Mouse (Mus musculus) liver, embryonic 12.5 days (tissue): Measurements from ENCODE around the gene Smyd4. TPM values are rescaled to one million over a fixed set of nuclear protein-coding genes. Genes with fewer than 3 reads are reported as not detected.

Source experiments
- ATAC-seq: fragments of 200-750 bp; cut with Nextera tagmentation; 2 replicates; pipeline ENCODE4 v1.8.0; 2017; ENCODE audit warnings: moderate number of reproducible peaks, mild to moderate bottlenecking, moderate library complexity
- H3K27ac ChIP-seq: fragments of 300-500 bp; sonication (generic); 2 replicates; pipeline ENCODE4 v1.5.1; 2016; ENCODE audit warnings: mild to moderate bottlenecking
- H3K27me3 ChIP-seq: fragments of 300-500 bp; sonication (generic); replicated peaks from 2 replicates; pipeline ENCODE4 v1.6.1; 2016; ENCODE audit warnings: mild to moderate bottlenecking, moderate library complexity
- H3K36me3 ChIP-seq: fragments of 300-500 bp; sonication (generic); 2 replicates; pipeline ENCODE4 v1.6.1; 2016; ENCODE audit warnings: mild to moderate bottlenecking, moderate library complexity
- H3K4me1 ChIP-seq: fragments of 300-500 bp; sonication (generic); 2 replicates; pipeline ENCODE4 v1.6.1; 2016
- H3K4me2 ChIP-seq: fragments of 300-500 bp; sonication (generic); 2 replicates; pipeline ENCODE4 v1.6.1; 2016; ENCODE audit warnings: mild to moderate bottlenecking, moderate library complexity
- H3K4me3 ChIP-seq: fragments of 300-500 bp; sonication (generic); 2 replicates; pipeline ENCODE4 v1.5.1; 2016; ENCODE audit warnings: mild to moderate bottlenecking, moderate library complexity
- H3K9ac ChIP-seq: fragments of 300-500 bp; sonication (generic); 2 replicates; pipeline ENCODE4 v1.6.1; 2016; ENCODE audit warnings: mild to moderate bottlenecking, moderate library complexity
- H3K9me3 ChIP-seq: fragments of 300-500 bp; sonication (generic); replicated peaks from 2 replicates; pipeline ENCODE4 v1.6.1; 2016; ENCODE audit warnings: mild to moderate bottlenecking, moderate library complexity
- WGBS: fragments of 180-500 bp; shearing (Covaris S2); methylation state at CpG from one replicate; pipeline ENCODE4 v1.1.7; 2016; ENCODE audit not compliant: insufficient replicate concordance; 5-methylcytosine and 5-hydroxymethylcytosine counted together
- polyA plus RNA-seq: library from polyadenylated mRNA; unstranded; fragments of >200 nt; fragmentation: Nextera tagmentation; extraction: Ambion mirVana; gene quantifications from 2 replicates; pipeline ENCODE4 v1.2.1, GENCODE M21; 2016

The Smyd4 gene
- polyA plus RNA-seq, 1 experiment from 2014 or later: 8.6 TPM

GRCm38 (mm10) chr11:75441034-75441433 is 92.8 kb downstream of the Smyd4 start:
- no peak overlapping the region for H3K9ac ChIP-seq
- H3K27ac ChIP-seq: peak overlapping the region; percentile 47; the same call in 1 of the 2 replicates
- H3K4me2 ChIP-seq: no peak overlapping the region
- H3K9me3 ChIP-seq: no peaks in the 10 kb centered on the region
- H3K27me3 ChIP-seq: no peaks in the 10 kb centered on the region
- peaks cover 69% of the 10 kb centered on the region for H3K36me3 ChIP-seq
- WGBS: 82% methylated on average over 7 of the region's 7 CpGs
- H3K4me3 ChIP-seq: no peak overlapping the region
- no peak for ATAC-seq
- peaks cover 26% of the 10 kb centered on the region for H3K4me1 ChIP-seq

- Histone ChIP-seq H3K27me3 (no peaks in the 10 kb centered on the region), H3K9me3 (no peaks in the 10 kb centered on the region), H3K27ac (peak overlapping the region; percentile 47; the same call in 1 of the 2 replicates), H3K9ac (no peak overlapping the region), H3K36me3 (peaks cover 69% of the 10 kb centered on the region), H3K4me3 (no peak overlapping the region), H3K4me1 (peaks cover 26% of the 10 kb centered on the region), H3K4me2 (no peak overlapping the region)
- 92% methylated on average over 16 of the region's 16 CpGs for WGBS
- no peak for ATAC-seq
Observed at GRCm38 (mm10) chr11:75441601-75442000, 93.4 kb downstream of the Smyd4 start.

DNA sequence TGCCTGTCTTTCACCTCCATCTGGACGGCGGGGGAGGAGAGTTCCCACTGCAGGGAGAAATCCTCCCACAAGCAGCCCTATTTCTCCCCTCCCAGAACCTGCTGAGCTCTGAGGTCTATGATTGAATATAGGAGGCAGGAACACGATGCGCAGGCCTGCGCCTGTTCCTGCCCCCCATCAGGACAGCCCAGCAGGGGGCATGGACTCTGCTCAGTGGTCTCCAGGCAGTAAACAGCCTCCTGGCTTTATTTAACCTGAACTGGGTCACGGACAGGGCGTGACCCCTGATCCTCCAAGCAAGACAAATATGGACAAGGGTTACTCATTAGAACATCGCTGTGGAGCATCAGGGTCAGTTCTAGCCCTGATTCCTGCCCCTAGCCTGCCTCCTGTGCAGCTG is 95.5 kb downstream of the Smyd4 start:
- H3K4me1 ChIP-seq: peaks cover 44% of the 10 kb centered on the region
- H3K36me3 ChIP-seq: peaks cover 86% of the 10 kb centered on the region
- peak; percentile 70 for ATAC-seq
- H3K9ac ChIP-seq: no peak overlapping the region
- peak overlapping the region; percentile 61 for H3K27ac ChIP-seq
- H3K4me2 ChIP-seq: 0 out of 2 replicates have a peak overlapping the region, but pooled peaks have one; percentile 4
- H3K9me3 ChIP-seq: no peaks in the 10 kb centered on the region
- no peak overlapping the region for H3K4me3 ChIP-seq
- no peaks in the 10 kb centered on the region for H3K27me3 ChIP-seq
- WGBS: 79% methylated on average over 8 of the region's 8 CpGs

DNA sequence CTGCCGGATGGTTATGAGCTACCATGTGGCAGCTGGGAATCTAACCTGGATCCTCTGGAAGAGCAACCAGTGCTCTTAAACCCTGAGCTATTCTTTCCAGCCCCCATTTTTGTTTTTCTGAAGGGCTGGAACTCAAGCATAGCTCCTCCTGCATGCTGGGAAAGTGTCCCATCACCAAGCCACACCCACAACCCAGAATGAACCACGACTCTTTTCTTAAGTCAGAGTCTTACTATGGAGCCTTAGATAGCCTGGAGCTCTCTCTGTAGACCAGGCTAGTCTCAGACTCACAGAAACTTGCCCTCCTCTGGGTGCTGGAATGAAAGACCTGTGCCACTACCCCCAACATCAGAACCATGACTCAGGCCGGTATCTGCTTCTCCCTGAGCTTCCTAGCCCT is 100.3 kb downstream of the Smyd4 start:
- WGBS: 48% methylated on average over 3 of the region's 3 CpGs
- peak overlapping the region; percentile 58 for H3K4me3 ChIP-seq
- H3K36me3 ChIP-seq: peaks cover 91% of the 10 kb centered on the region
- H3K9ac ChIP-seq: peak overlapping the region; percentile 79
- H3K4me1 ChIP-seq: peaks cover 87% of the 10 kb centered on the region
- peak overlapping the region; percentile 99 for H3K27ac ChIP-seq
- ATAC-seq: peak; percentile 33
- H3K4me2 ChIP-seq: peak overlapping the region; percentile 83
- no peaks in the 10 kb centered on the region for H3K27me3 ChIP-seq
- H3K9me3 ChIP-seq: no peaks in the 10 kb centered on the region

- 41% methylated on average over 7 of the region's 7 CpGs for WGBS
- no peaks in the 10 kb centered on the region for H3K9me3 ChIP-seq
- H3K9ac ChIP-seq: peak overlapping the region; percentile 79
- H3K36me3 ChIP-seq: peaks cover 79% of the 10 kb centered on the region
- peaks cover 87% of the 10 kb centered on the region for H3K4me1 ChIP-seq
- peak overlapping the region; percentile 99 for H3K27ac ChIP-seq
- ATAC-seq: peak; percentile 72
- peak overlapping the region; percentile 83 for H3K4me2 ChIP-seq
- H3K27me3 ChIP-seq: no peaks in the 10 kb centered on the region
- peak overlapping the region; percentile 58 for H3K4me3 ChIP-seq
Observed at GRCm38 (mm10) chr11:75449695-75450094, 101.5 kb downstream of the Smyd4 start.

GRCm38 (mm10) chr11:75450304-75450908 is 102.2 kb downstream of the Smyd4 start:
- H3K9me3 ChIP-seq: no peaks in the 10 kb centered on the region
- H3K36me3 ChIP-seq: peaks cover 72% of the 10 kb centered on the region
- H3K4me2 ChIP-seq: peak overlapping the region; percentile 83
- peak overlapping the region; percentile 79 for H3K9ac ChIP-seq
- H3K4me3 ChIP-seq: peak overlapping the region; percentile 58
- peak overlapping the region; percentile 99 for H3K27ac ChIP-seq
- H3K27me3 ChIP-seq: no peaks in the 10 kb centered on the region
- 37% methylated on average over 8 of the region's 8 CpGs for WGBS
- ATAC-seq: peak; percentile 73
- H3K4me1 ChIP-seq: peaks cover 87% of the 10 kb centered on the region

DNA sequence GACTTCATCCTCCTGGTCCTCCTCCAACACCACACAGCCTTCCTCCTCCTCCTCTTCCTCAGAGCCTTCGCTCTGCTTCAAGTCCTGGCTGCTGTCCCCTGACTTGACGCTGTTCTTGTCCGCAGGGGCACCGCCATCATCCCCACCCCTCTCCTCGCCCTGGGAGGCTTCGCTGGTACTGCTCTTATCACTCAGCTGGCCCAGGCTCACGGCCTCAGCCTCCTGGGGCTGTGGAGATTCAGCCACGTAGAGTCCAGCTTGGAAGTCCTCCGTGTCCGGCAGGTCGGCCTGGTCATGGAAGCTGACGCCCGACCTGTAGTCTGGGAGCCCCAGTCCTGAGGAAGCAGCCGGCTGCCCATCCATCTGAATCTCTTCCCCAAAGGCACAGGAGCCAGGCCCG is 102.7 kb downstream of the Smyd4 start:
- Histone ChIP-seq H3K4me1 (peaks cover 88% of the 10 kb centered on the region), H3K27ac (peak overlapping the region; percentile 99), H3K4me3 (peak overlapping the region; percentile 58), H3K9ac (peak overlapping the region; percentile 79), H3K27me3 (no peaks in the 10 kb centered on the region), H3K9me3 (no peaks in the 10 kb centered on the region), H3K4me2 (peak overlapping the region; percentile 83), H3K36me3 (peaks cover 67% of the 10 kb centered on the region)
- 43% methylated on average over 15 of the region's 15 CpGs for WGBS
- peak; percentile 42; the same call in 1 of the 2 replicates for ATAC-seq

DNA sequence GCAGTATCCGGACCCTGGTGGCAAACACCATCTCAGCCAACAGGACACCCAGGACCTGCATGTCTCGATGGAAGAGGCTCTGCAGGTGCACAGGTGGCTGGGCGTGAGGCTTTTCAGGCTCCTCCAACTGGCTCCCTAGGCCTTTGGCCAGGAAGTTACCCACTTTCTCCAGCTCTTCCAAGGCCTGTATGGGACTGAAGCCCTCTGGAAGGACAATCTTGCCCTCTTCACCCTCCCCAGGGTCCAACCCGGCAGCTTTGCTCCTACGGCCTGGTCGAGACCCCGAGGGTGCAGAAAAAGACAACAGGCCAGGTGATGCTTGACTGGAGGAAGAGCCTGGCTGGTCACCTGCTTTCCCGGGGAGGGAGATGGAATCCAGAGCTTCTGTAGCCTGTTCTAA is 103.8 kb downstream of the Smyd4 start:
- peak overlapping the region; percentile 79; the same call in 1 of the 2 replicates for H3K9ac ChIP-seq
- no peaks in the 10 kb centered on the region for H3K9me3 ChIP-seq
- H3K4me3 ChIP-seq: no peak overlapping the region
- H3K27ac ChIP-seq: peak overlapping the region; percentile 99
- 84% methylated on average over 8 of the region's 8 CpGs for WGBS
- ATAC-seq: no peak
- peak overlapping the region; percentile 83 for H3K4me2 ChIP-seq
- H3K27me3 ChIP-seq: no peaks in the 10 kb centered on the region
- H3K4me1 ChIP-seq: peaks cover 93% of the 10 kb centered on the region
- H3K36me3 ChIP-seq: peaks cover 55% of the 10 kb centered on the region

- Histone ChIP-seq H3K27ac (peak overlapping the region; percentile 99), H3K4me3 (peak overlapping the region; percentile 73), H3K4me2 (peak overlapping the region; percentile 100), H3K9me3 (no peaks in the 10 kb centered on the region), H3K9ac (peak overlapping the region; percentile 85; the same call in 1 of the 2 replicates), H3K36me3 (peaks cover 46% of the 10 kb centered on the region), H3K27me3 (no peaks in the 10 kb centered on the region), H3K4me1 (peaks cover 92% of the 10 kb centered on the region)
- WGBS: 86% methylated on average over 31 of the region's 31 CpGs
- ATAC-seq: no peak
Observed at GRCm38 (mm10) chr11:75452812-75453557, 104.8 kb downstream of the Smyd4 start.

DNA sequence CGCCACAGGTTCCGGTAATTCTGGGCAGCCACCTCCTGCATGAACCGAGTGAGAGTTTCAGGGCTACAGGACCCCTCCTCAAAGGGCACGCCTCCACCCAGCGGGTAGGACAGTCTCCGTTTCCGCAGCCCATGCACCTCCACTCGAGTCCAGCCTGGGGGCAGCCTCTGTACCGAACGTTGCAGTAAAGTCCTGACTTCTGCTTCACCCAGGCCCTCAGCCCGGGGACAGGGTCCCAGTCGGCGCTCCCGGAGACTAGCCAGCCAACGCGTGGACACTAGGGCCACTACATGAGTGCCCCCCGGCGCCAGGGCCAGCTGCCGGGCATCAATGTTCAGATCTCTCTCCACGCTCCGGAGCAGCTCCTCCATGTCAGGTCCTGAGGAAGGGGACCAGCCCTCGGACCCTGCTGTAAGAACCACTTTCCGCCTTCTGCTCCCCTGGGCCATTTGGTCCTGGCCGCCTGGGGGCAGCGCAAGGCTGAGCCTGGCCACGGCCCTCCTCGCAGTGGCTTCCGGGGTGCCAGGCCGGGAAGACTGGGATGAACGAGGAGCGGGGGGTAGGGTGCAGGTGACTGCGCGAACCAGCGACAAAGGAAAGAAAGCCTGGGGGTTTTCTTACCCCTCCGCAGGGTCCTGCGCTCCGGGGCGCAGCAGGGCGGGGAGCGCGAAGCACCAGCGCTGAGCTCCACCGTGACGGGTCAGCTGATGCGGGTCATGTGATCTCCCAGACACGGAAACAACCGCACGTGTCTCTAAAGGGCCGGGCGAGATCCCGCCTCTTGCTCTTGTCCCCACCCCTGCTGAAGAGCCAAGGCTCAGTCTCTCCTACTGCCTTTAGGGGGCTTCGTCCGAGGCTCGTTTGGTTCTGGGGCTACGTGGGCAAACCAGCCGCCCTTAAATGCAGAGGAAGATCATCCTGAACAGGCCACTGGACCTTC is 106.0 kb downstream of the Smyd4 start, which contains the start of gene Wdr81:
TSS of gene Wdr81 (minus strand) at position 727 of the 940 bp plus-strand sequence.
- peak within 1 kb of the TSS; percentile 73 for H3K4me3 ChIP-seq
- peaks cover 34% of the 10 kb centered on the region for H3K36me3 ChIP-seq
- ATAC-seq: peak; percentile 79
- 3% methylated on average over 56 of the region's 56 CpGs for WGBS
- H3K4me1 ChIP-seq: peaks cover 92% of the 10 kb centered on the region
- peak within 1 kb of the TSS; percentile 66 for H3K27ac ChIP-seq
- H3K4me2 ChIP-seq: peak within 1 kb of the TSS; percentile 100
- no peaks in the 10 kb centered on the region for H3K9me3 ChIP-seq
- H3K9ac ChIP-seq: peak within 1 kb of the TSS; percentile 85
- H3K27me3 ChIP-seq: no peaks in the 10 kb centered on the region
